Mouse (Mus musculus) adrenal gland, postnatal 10 days (tissue): ENCODE data around the gene Bub1. TPM values are rescaled to one million over a fixed set of nuclear protein-coding genes. Genes with fewer than 3 reads are reported as not detected.

ENCODE experiments used
- DNase-seq: peaks from one replicate; pipeline ENCODE4 v3.0.0; 2021; ENCODE audit warnings: mixed read lengths
- total RNA-seq, 2 experiments: library from RNA; stranded (reverse); gene quantifications; 2 replicates each; pipeline ENCODE4 v1.2.3; 2021

Bub1 gene
- total RNA-seq, 2 experiments from 2014 or later: 7.9 to 8.4 TPM

GRCm38 (mm10) chr2:127774578-127774941 lies 57.1 kb downstream of the Bub1 start:
- DNase-seq: no peak

- no peak for DNase-seq
Measured at GRCm38 (mm10) chr2:127773938-127774577, 57.6 kb downstream of the Bub1 start.

- DNase-seq: no peak
Measured at GRCm38 (mm10) chr2:127761587-127761986, 70.1 kb downstream of the Bub1 start.

- no peak for DNase-seq
Measured at GRCm38 (mm10) chr2:127760429-127761000, 71.2 kb downstream of the Bub1 start.

GRCm38 (mm10) chr2:127760014-127760413 lies 71.7 kb downstream of the Bub1 start:
- DNase-seq: no peak

- peak; percentile 79 for DNase-seq
Measured at GRCm38 (mm10) chr2:127759157-127759880, 72.3 kb downstream of the Bub1 start.

- DNase-seq: no peak
Measured at GRCm38 (mm10) chr2:127757171-127757570, 74.5 kb downstream of the Bub1 start.

- DNase-seq: no peak
Measured at GRCm38 (mm10) chr2:127754113-127754512, 77.6 kb downstream of the Bub1 start.

GRCm38 (mm10) chr2:127751849-127752610 lies 79.6 kb downstream of the Bub1 start:
- DNase-seq: no peak

Other genes starting within 250 kb of the Bub1 start
- 1 to 10 TPM; 3.0 to 4.3 TPM for gene Zfp661, start 244.8 kb downstream of the Bub1 start, total RNA-seq
- 100 to 1,000 TPM; 137 to 159 TPM for gene Mrps5, start 244.6 kb downstream of the Bub1 start, total RNA-seq
- gene Mal, start 175.2 kb downstream of the Bub1 start, total RNA-seq: 1 to 10 TPM; 5.8 to 7.0 TPM
- 1 to 10 TPM; 5.1 to 6.0 TPM for gene Mall, start 101.9 kb downstream of the Bub1 start, total RNA-seq
- 10 to 100 TPM; 20.7 to 22.8 TPM for gene Nphp1, start 43.0 kb downstream of the Bub1 start, total RNA-seq
- gene Mtln, start 39.4 kb downstream of the Bub1 start, total RNA-seq: 10 to 100 TPM; 62.8 to 68.3 TPM
- under 1 TPM; 0.18 to 0.45 TPM for gene Acoxl, start 7.0 kb upstream of the Bub1 start, total RNA-seq